Mouse (Mus musculus) large intestine, adult 2 months (tissue): ENCODE measurements around the gene Got1. TPM values are rescaled to one million over a fixed set of nuclear protein-coding genes. Genes with fewer than 3 reads are reported as not detected.

ENCODE experiments used
- DNase-seq: peaks from one replicate; pipeline ENCODE4 v3.0.0-alpha.2; 2012; ENCODE audit warnings: low read depth, low spot score
- WGBS: fragments of 180-500 bp; shearing (Covaris S2); methylation state at CpG from one replicate; pipeline ENCODE4 v1.1.7; 2018; 5-methylcytosine and 5-hydroxymethylcytosine counted together
- polyA plus RNA-seq: library from polyadenylated mRNA; depleted of rRNA; stranded (reverse); fragments of >200 nt; gene quantifications from 2 replicates; pipeline ENCODE4 v1.2.3, GENCODE M21; 2012; rRNA removed

The Got1 gene
- polyA plus RNA-seq, 1 experiment = 53.4 TPM

DNA sequence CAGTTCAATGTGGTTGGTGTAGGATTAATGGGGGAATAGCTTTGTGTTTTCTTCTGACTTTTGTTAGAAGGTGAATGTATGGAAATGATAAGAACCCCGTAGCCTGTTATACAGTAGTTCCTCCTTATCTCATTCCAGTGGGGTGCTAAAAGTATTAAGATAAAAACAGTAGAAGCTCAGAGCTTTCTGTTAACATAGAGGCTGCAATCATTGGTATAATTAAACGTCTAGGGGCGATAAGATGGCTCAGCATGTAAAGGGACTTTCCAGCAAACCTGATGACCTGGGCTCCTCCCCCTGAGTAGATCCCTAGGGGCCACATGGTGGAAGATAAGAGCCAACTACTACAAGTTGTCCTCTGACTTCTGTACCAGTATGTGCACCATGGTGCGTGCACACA is 71.4 kb downstream of the Got1 start:
- 56% methylated on average over 4 of the region's 4 CpGs for WGBS
- DNase-seq = no peak

DNA sequence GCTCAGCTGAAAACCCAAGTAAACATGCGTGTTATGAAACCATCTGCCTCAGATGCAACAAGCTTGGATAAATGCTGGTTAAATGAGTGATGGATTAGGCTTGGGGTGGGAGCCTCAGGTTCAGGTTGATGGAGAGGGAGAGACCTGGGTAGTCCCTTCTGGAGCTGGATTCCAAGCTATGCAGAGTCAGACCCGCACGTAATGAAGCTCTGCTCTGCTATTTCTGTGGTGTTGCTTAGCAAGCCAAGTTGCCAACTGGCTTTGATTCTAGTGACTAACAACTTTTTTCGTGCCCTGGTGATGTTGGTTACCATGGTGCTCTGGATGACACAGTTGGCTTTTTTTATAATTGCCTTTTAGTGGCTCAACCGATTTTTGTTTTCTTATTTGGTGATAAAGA is 72.2 kb downstream of the Got1 start:
- DNase-seq = no peak
- 77% methylated on average over 5 of the region's 5 CpGs for WGBS

DNA sequence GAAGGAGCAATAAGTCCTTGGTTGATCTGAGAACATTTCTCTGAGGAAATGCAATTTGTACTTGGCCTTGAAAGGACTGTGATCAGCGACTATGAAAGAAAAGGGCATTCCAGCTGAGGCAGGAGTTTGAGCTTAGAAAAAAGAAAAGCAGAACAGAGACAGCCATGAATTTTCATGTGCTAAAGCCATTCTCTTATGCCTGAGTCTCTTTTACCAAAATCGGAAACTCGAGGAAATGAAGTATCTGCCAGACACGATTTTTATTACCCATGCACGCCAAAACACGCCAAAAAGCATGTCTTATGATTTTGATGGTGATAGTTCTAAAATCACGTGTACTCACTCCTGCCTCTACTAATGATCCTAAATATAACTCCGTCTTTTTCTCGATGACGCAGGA is 72.8 kb downstream of the Got1 start:
- no peak for DNase-seq
- 81% methylated on average over 10 of the region's 10 CpGs for WGBS

Other genes starting within 250 kb of the Got1 start
- gene Hpse2, start 136.2 kb downstream of the Got1 start, polyA plus RNA-seq = 2.2 and 2.6 TPM in 2 replicates
- 0.48 and 0.55 TPM in 2 replicates for gene Cnnm1, start 84.2 kb downstream of the Got1 start, polyA plus RNA-seq
- 9.1 and 11.7 TPM in 2 replicates for gene Nkx2-3, start 87.7 kb upstream of the Got1 start, polyA plus RNA-seq
- gene Slc25a28, start 150.3 kb upstream of the Got1 start, polyA plus RNA-seq = 66.6 and 94.4 TPM in 2 replicates
- 9.6 and 26.0 TPM in 2 replicates for gene Entpd7, start 165.1 kb upstream of the Got1 start, polyA plus RNA-seq
- 9.2 and 9.3 TPM in 2 replicates for gene Cutc, start 228.4 kb upstream of the Got1 start, polyA plus RNA-seq
- 13.0 and 15.8 TPM in 2 replicates for gene Cox15, start 228.4 kb upstream of the Got1 start, polyA plus RNA-seq